Mouse (Mus musculus) megakaryocyte, embryonic 14.5 days (primary cell): ENCODE measurements at regions not wholly inside any gene's neighbourhood (a gene's known extent, or its start where the extent isn't known, plus 50 kb on each side); places are given as distances from the start of the nearest gene placed in this dataset.

Experiments
- H3K27me3 ChIP-seq: replicated peaks from 2 replicates; pipeline ENCODE3; 2012; ENCODE audit warnings: inconsistent platforms
- H3K36me3 ChIP-seq: replicated peaks from 2 replicates; pipeline ENCODE3; 2012; ENCODE audit warnings: low read length, inconsistent platforms, mixed read lengths
- H3K4me1 ChIP-seq: 2 replicates; pipeline ENCODE4 v1.6.1; 2012; ENCODE audit warnings: inconsistent platforms
- H3K4me3 ChIP-seq: replicated peaks from 2 replicates; pipeline ENCODE3; 2012; ENCODE audit warnings: moderate library complexity, mild to moderate bottlenecking, inconsistent platforms
- H3K9me3 ChIP-seq: 2 replicates; pipeline ENCODE4 v1.6.1; 2012; ENCODE audit warnings: inconsistent platforms
- FLI1 ChIP-seq: IDR thresholded peaks from 2 replicates; pipeline ENCODE4 v1.6.1; 2012; ENCODE audit warnings: low read length, inconsistent platforms, mixed read lengths
- GATA1 ChIP-seq: IDR thresholded peaks from 3 replicates; pipeline ENCODE4 v1.6.1; 2012; ENCODE audit warnings: mixed read lengths, low read length, inconsistent platforms, borderline replicate concordance

GRCm38 (mm10) chr4:53951734-53952109 is 125.9 kb downstream of the Tmem38b start:
- no peak overlapping the region for H3K4me3 ChIP-seq
- no peak for TF ChIP-seq GATA1
- TF ChIP-seq FLI1, result no peak
- no peaks in the 10 kb centered on the region for H3K36me3 ChIP-seq
- H3K27me3 ChIP-seq, result no peaks in the 10 kb centered on the region
- H3K9me3 ChIP-seq, result peaks cover 7% of the 10 kb centered on the region; the same call in 1 of the 2 replicates
- peaks cover 10% of the 10 kb centered on the region for H3K4me1 ChIP-seq

GRCm38 (mm10) chr4:53952288-53952687 is 126.4 kb downstream of the Tmem38b start:
- H3K27me3 ChIP-seq, result no peaks in the 10 kb centered on the region
- H3K9me3 ChIP-seq, result peaks cover 7% of the 10 kb centered on the region; the same call in 1 of the 2 replicates
- H3K4me1 ChIP-seq, result peaks cover 10% of the 10 kb centered on the region
- H3K4me3 ChIP-seq, result no peak overlapping the region
- TF ChIP-seq FLI1 (no peak), GATA1 (no peak)
- no peaks in the 10 kb centered on the region for H3K36me3 ChIP-seq

DNA sequence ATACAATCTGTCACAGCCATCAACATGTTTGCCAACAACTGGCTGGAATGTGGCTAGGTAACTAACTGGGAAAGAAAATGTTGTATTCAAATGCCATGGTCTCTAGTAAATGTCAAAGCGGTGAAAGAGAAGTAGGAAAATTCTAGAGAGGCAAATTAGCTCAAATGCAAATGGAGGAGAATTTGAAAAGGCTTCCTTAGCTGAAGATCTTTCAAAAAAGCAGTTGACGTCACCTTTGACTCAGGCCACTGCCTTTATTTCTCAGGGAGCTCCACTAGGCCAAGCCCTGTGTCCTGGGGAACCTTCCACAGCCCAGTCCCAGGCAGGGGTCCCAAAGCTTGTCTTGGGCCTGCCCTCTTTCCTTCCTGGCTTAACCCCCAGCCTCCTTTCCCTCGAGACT is 136.6 kb downstream of the Tmem38b start:
- TF ChIP-seq FLI1, result no peak
- TF ChIP-seq GATA1, result no peak
- H3K36me3 ChIP-seq, result no peaks in the 10 kb centered on the region
- no peak overlapping the region for H3K4me3 ChIP-seq
- H3K9me3 ChIP-seq, result peaks cover 18% of the 10 kb centered on the region
- no peaks in the 10 kb centered on the region for H3K4me1 ChIP-seq
- H3K27me3 ChIP-seq, result no peaks in the 10 kb centered on the region

- H3K4me1 ChIP-seq, result no peaks in the 10 kb centered on the region
- no peaks in the 10 kb centered on the region for H3K36me3 ChIP-seq
- TF ChIP-seq GATA1, result no peak
- no peak for TF ChIP-seq FLI1
- H3K9me3 ChIP-seq, result peaks cover 32% of the 10 kb centered on the region
- H3K27me3 ChIP-seq, result no peaks in the 10 kb centered on the region
- H3K4me3 ChIP-seq, result no peak overlapping the region
Observed at GRCm38 (mm10) chr4:53970461-53970860, 144.6 kb downstream of the Tmem38b start.

DNA sequence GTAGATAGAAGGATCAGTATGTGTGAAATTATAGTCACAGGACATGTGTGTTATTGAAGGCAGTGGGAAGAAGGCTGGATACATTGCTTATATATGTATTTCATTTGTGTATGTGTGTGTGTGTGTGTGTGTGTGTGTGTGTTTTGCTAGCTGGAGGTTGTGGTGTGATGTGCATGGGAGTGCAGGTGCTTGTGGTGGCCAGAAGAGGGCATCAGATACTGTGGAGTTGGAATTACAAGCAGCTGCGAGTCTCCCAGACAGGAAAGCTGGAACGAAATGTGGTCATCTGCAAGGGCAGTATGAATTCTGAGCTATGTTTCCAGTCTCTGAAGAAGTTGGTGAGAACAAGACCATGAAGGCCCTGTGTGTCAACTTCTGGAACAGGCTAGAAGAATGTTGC is 145.1 kb downstream of the Tmem38b start:
- no peak for TF ChIP-seq FLI1
- no peak for TF ChIP-seq GATA1
- H3K36me3 ChIP-seq, result no peaks in the 10 kb centered on the region
- H3K4me3 ChIP-seq, result no peak overlapping the region
- no peaks in the 10 kb centered on the region for H3K4me1 ChIP-seq
- peaks cover 27% of the 10 kb centered on the region for H3K9me3 ChIP-seq
- no peaks in the 10 kb centered on the region for H3K27me3 ChIP-seq

DNA sequence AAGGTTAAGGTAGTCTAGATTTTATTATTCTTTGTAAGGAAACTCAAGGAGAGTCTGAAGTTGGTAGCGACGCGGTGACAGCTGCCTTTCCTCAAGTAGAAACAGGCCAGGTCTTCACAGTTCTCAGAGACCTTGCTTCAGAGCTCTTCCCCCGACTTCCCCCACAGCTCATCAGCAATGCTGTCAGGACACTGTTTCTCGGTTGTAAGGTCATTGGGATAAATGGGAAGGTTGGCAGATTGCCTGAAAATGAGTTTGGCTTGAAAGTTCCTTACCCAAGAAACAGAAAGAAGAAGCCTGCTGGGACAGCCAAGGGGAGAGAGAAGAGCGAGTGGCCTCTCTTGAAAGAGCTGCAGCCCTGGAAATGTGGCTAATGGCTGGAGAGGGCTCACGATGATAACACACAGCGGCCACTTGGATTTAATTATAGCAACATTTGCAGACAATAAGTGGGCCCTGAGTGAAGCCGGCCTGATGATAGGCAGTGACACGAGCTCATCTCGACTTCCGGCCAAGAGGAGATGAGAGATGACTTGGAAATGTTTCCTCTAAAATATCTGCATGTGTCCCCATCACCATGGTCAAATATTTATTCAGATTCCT is 150.3 kb downstream of the Tmem38b start:
- no peak for TF ChIP-seq FLI1
- TF ChIP-seq GATA1, result no peak
- no peak overlapping the region for H3K4me3 ChIP-seq
- peaks cover 12% of the 10 kb centered on the region for H3K9me3 ChIP-seq
- no peaks in the 10 kb centered on the region for H3K36me3 ChIP-seq
- no peaks in the 10 kb centered on the region for H3K4me1 ChIP-seq
- H3K27me3 ChIP-seq, result no peaks in the 10 kb centered on the region

GRCm38 (mm10) chr4:53986519-53987301 is 160.9 kb downstream of the Tmem38b start:
- Histone ChIP-seq H3K4me1 (no peaks in the 10 kb centered on the region), H3K9me3 (peaks cover 19% of the 10 kb centered on the region)
- no peak for TF ChIP-seq GATA1
- no peak for TF ChIP-seq FLI1

GRCm38 (mm10) chr4:53987536-53987935 is 161.7 kb downstream of the Tmem38b start:
- Histone ChIP-seq H3K9me3 (peaks cover 19% of the 10 kb centered on the region), H3K4me1 (no peaks in the 10 kb centered on the region), H3K27me3 (no peaks in the 10 kb centered on the region), H3K4me3 (no peak overlapping the region), H3K36me3 (no peaks in the 10 kb centered on the region)
- no peak for TF ChIP-seq GATA1
- no peak for TF ChIP-seq FLI1

More at GRCm38 (mm10) chr4:53986519-53987301, 160.9 kb downstream of the Tmem38b start:
- Histone ChIP-seq H3K27me3 (no peaks in the 10 kb centered on the region), H3K4me3 (no peak overlapping the region), H3K36me3 (no peaks in the 10 kb centered on the region)

GRCm38 (mm10) chr4:54021069-54021829 is 195.4 kb downstream of the Tmem38b start:
- H3K4me1 ChIP-seq, result no peaks in the 10 kb centered on the region
- H3K9me3 ChIP-seq, result peaks cover 20% of the 10 kb centered on the region
- no peaks in the 10 kb centered on the region for H3K27me3 ChIP-seq
- H3K36me3 ChIP-seq, result no peaks in the 10 kb centered on the region
- no peak for TF ChIP-seq GATA1
- TF ChIP-seq FLI1, result no peak
- no peak overlapping the region for H3K4me3 ChIP-seq

- H3K27me3 ChIP-seq, result no peaks in the 10 kb centered on the region
- H3K9me3 ChIP-seq, result peaks cover 19% of the 10 kb centered on the region
- H3K4me1 ChIP-seq, result no peaks in the 10 kb centered on the region
- H3K4me3 ChIP-seq, result no peak overlapping the region
- no peak for TF ChIP-seq GATA1
- no peak for TF ChIP-seq FLI1
- H3K36me3 ChIP-seq, result no peaks in the 10 kb centered on the region
Observed at GRCm38 (mm10) chr4:54021861-54022385, 196.1 kb downstream of the Tmem38b start.
